Comparison of ENCODE assay signal across 13 mouse cellular contexts in the genomic region with DNA sequence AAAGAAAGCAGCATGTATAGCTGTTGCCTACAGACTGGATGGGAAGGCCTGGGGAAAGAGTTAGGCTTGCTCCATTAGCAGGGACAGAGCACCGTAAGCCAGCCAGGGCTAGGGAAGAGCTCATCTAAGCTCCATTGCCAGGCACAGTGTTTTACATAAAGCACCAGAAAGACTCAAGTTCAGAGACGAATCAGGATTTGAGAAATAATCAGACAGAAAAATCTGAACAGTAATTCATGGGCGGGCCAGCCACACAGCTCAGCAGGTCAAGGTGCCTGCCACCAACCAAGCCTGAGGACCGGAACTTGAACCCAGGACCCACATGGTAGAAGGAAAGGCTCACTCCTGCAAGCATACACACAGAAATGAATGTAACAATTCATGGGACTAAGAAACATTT. TPM values are rescaled to one million over a fixed set of nuclear protein-coding genes. Genes with fewer than 3 reads are reported as not detected.
DNase-seq lines count a peak whose midpoint lies in the region; ATAC-seq lines count a peak whose summit lies in the region.
"Had no signal": no experiment of that assay in that cellular context is flagged by ENCODE, and none has a peak within 500 bp of the region (broad histone marks: within the 10 kb centered on the region; RNA-seq: fewer than 3 reads in every experiment).

No protein-coding gene starts in this region.

- H3K4me2 ChIP-seq in heart, embryonic 13.5 days: peak overlapping the region; percentile 78
- peak overlapping the region; percentile 58 for H3K4me2 ChIP-seq in embryonic facial prominence, embryonic 12.5 days (replicated peaks)
- H3K4me2 ChIP-seq in hindbrain, embryonic 12.5 days (replicated peaks): peak overlapping the region; percentile 58
- H3K4me2 ChIP-seq in midbrain, embryonic 14.5 days (ENCODE audit: low read length): peak overlapping the region; percentile 74

- H3K27me3 ChIP-seq in heart, embryonic 13.5 days (replicated peaks): no peaks in the 10 kb centered on the region; the same call in 1 of the 2 replicates
- H3K27me3 ChIP-seq in embryonic facial prominence, embryonic 12.5 days: no peaks in the 10 kb centered on the region
- H3K27me3 ChIP-seq in hindbrain, embryonic 12.5 days: no peaks in the 10 kb centered on the region
- H3K27me3 ChIP-seq in midbrain, embryonic 14.5 days (ENCODE audit: control insufficient read depth, insufficient read depth, low read length): no peaks in the 10 kb centered on the region
- H3K27me3 ChIP-seq: CH12.LX had no signal

- intact Hi-C loops in gastrocnemius, postnatal 14 days (cut with DNase I; ENCODE audit: low total_unique reads): loop anchor here (5.0 kb wide), 1 partner anchor 48 kb away; no protein-coding TSS in a partner anchor

- WGBS in heart, embryonic 13.5 days: 50% methylated on average over 4 of the region's 4 CpGs
- 59% methylated on average over 4 of the region's 4 CpGs for WGBS in embryonic facial prominence, embryonic 12.5 days
- WGBS in hindbrain, embryonic 12.5 days: 61% methylated on average over 4 of the region's 4 CpGs
- WGBS in midbrain, embryonic 14.5 days: 55% methylated on average over 4 of the region's 4 CpGs

- H3K36me3 ChIP-seq in heart, embryonic 13.5 days: no peaks in the 10 kb centered on the region
- no peaks in the 10 kb centered on the region for H3K36me3 ChIP-seq in embryonic facial prominence, embryonic 12.5 days
- no peaks in the 10 kb centered on the region for H3K36me3 ChIP-seq in hindbrain, embryonic 12.5 days
- no peaks in the 10 kb centered on the region for H3K36me3 ChIP-seq in midbrain, embryonic 14.5 days (ENCODE audit: control insufficient read depth, insufficient read depth, low read length)

- no peaks in the 10 kb centered on the region for H3K9me3 ChIP-seq in heart, embryonic 13.5 days
- H3K9me3 ChIP-seq in embryonic facial prominence, embryonic 12.5 days: no peaks in the 10 kb centered on the region
- no peaks in the 10 kb centered on the region for H3K9me3 ChIP-seq in hindbrain, embryonic 12.5 days (replicated peaks)
- no peaks in the 10 kb centered on the region for H3K9me3 ChIP-seq in midbrain, embryonic 14.5 days (ENCODE audit: control insufficient read depth, low read length)

- H3K9ac ChIP-seq in heart, embryonic 13.5 days: peak overlapping the region; percentile 96
- 0 out of 2 replicates have a peak overlapping the region, but pooled peaks have one; percentile 10 for H3K9ac ChIP-seq in embryonic facial prominence, embryonic 12.5 days
- no peak overlapping the region for H3K9ac ChIP-seq in hindbrain, embryonic 12.5 days
- H3K9ac ChIP-seq in midbrain, embryonic 14.5 days (replicated peaks; ENCODE audit: low read length): no peak overlapping the region

- H3K4me1 ChIP-seq in heart, embryonic 13.5 days: peaks cover 70% of the 10 kb centered on the region
- H3K4me1 ChIP-seq in embryonic facial prominence, embryonic 12.5 days: peaks cover 43% of the 10 kb centered on the region
- H3K4me1 ChIP-seq in hindbrain, embryonic 12.5 days: peaks cover 30% of the 10 kb centered on the region
- H3K4me1 ChIP-seq in midbrain, embryonic 14.5 days (ENCODE audit: control insufficient read depth, insufficient read depth, low read length): peaks cover 17% of the 10 kb centered on the region

- peak overlapping the region; percentile 74 for H3K4me3 ChIP-seq in heart, embryonic 13.5 days
- H3K4me3 ChIP-seq in embryonic facial prominence, embryonic 12.5 days: peak overlapping the region; percentile 85
- no peak overlapping the region for H3K4me3 ChIP-seq in hindbrain, embryonic 12.5 days
- peak overlapping the region; percentile 87; the same call in 1 of the 2 replicates for H3K4me3 ChIP-seq in midbrain, embryonic 14.5 days (replicated peaks; ENCODE audit: low read depth, low read length)

- peak overlapping the region; percentile 56 for H3K27ac ChIP-seq in heart, embryonic 13.5 days (replicated peaks)
- no peak overlapping the region for H3K27ac ChIP-seq in embryonic facial prominence, embryonic 12.5 days
- no peak overlapping the region for H3K27ac ChIP-seq in hindbrain, embryonic 12.5 days
- no peak overlapping the region for H3K27ac ChIP-seq in midbrain, embryonic 14.5 days (replicated peaks; ENCODE audit: low read depth, low read length)

- ATAC-seq in heart, embryonic 13.5 days (ENCODE audit: extremely low read depth, insufficient number of reproducible peaks, low FRiP score, low TSS enrichment): no peak
- ATAC-seq in embryonic facial prominence, embryonic 12.5 days (ENCODE audit: insufficient number of reproducible peaks, insufficient read depth, low FRiP score, low TSS enrichment): no peak
- no peak for ATAC-seq in hindbrain, embryonic 12.5 days (ENCODE audit: low FRiP score)
- no peak for ATAC-seq in midbrain, embryonic 14.5 days (ENCODE audit: low FRiP score, low TSS enrichment)

- DNase-seq in heart, postnatal 4 days: no peak
- DNase-seq in midbrain, embryonic 14.5 days: no peak
- DNase-seq in cerebellum, postnatal 10 days: no peak
- no peak for DNase-seq in gastrocnemius, postnatal 14 days
- no peak for DNase-seq in cerebellum, adult 11 months
- DNase-seq: cerebellum, postnatal 14 days; lung, adult 18-20 months had no signal

RNA-seq across cellular contexts. Expression of a gene that starts 3.5 kb away (rescaled TPM):
- polyA plus RNA-seq in heart, embryonic 13.5 days (2015; fragmentation: Nextera tagmentation; extraction: Ambion mirVana): 37.1 and 37.4 TPM in 2 replicates
- 100 to 1,000 TPM; 107 to 115 TPM for total RNA-seq in heart, postnatal 4 days (2021)
- 71.4 TPM in 2 replicates for polyA plus RNA-seq in embryonic facial prominence, embryonic 12.5 days (2016; fragmentation: Nextera tagmentation; extraction: Ambion mirVana)
- 47.6 and 50.4 TPM in 2 replicates for polyA plus RNA-seq in hindbrain, embryonic 12.5 days (2016; fragmentation: Nextera tagmentation; extraction: Ambion mirVana)
- 16.3 and 25.9 TPM in 2 replicates for polyA plus RNA-seq in midbrain, embryonic 14.5 days (2014; fragmentation: Nextera tagmentation; extraction: Ambion mirVana)
- total RNA-seq in gastrocnemius, postnatal 14 days (2021): 10 to 100 TPM; 65.3 to 69.9 TPM

RNA-seq across cellular contexts. Expression of a gene that starts 22.9 kb away (rescaled TPM):
- polyA plus RNA-seq in heart, embryonic 13.5 days (2015; fragmentation: Nextera tagmentation; extraction: Ambion mirVana): not detected in 2 replicates
- total RNA-seq in heart, postnatal 4 days (2021): not detected
- polyA plus RNA-seq in embryonic facial prominence, embryonic 12.5 days (2016; fragmentation: Nextera tagmentation; extraction: Ambion mirVana): not detected in 2 replicates
- polyA plus RNA-seq in hindbrain, embryonic 12.5 days (2016; fragmentation: Nextera tagmentation; extraction: Ambion mirVana): not detected in 2 replicates
- not detected in 2 replicates for polyA plus RNA-seq in midbrain, embryonic 14.5 days (2014; fragmentation: Nextera tagmentation; extraction: Ambion mirVana)
- total RNA-seq in gastrocnemius, postnatal 14 days (2021): not detected
- total RNA-seq: layer of hippocampus, adult 8-10 months had no signal
- polyA plus RNA-seq: testis, adult 2 months had no signal

Comparison
In these comparisons a context has a peak if more than half of its experiments do, and no peak if none do; other contexts are left out.
1. H3K9ac ChIP-seq: peak in heart, embryonic 13.5 days (single experiment) and embryonic facial prominence, embryonic 12.5 days (single experiment); none in hindbrain, embryonic 12.5 days (single experiment) and midbrain, embryonic 14.5 days (single experiment).
2. Peak in every context shown above with its lines, with median percentiles within 50 percentile points of each other: H3K4me2 ChIP-seq.